8 mouse cellular contexts compared by ENCODE assay signal in the genomic region with DNA sequence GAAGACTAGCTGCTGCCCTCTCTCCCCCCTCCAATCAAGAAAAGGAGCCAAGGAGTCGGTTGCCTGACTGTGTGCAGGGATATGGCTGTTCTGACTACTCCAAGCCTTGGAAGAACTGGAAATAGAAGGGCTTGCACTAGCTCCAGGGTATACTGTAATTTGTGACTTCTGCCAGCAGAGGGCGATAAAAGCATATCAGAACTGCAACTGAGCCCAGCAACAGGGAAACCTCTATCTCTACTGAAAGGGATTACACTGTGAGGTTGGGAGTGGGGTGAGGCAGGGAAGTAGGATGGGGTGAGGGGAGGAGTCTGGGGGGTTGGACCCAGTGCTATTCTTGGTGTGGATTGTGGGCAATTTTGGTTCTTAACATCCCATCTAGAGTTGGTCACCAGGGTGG. TPM values are rescaled to one million over a fixed set of nuclear protein-coding genes. Genes with fewer than 3 reads are reported as not detected.
A peak's percentile ranks its signal among the peaks of the same experiment; 100 is the strongest.
DNase-seq lines count a peak whose midpoint lies in the region; ATAC-seq and TF ChIP-seq lines count a peak whose summit lies in the region.

No protein-coding gene starts in this region.

- H3K4me3 ChIP-seq in forebrain, embryonic 16.5 days (replicated peaks; ENCODE audit: low read length): no peak overlapping the region
- H3K4me3 ChIP-seq in lung, postnatal 0 days (ENCODE audit: low read depth, low read length): no peak overlapping the region

- TF ChIP-seq EP300 in lung, postnatal 0 days (IDR thresholded peaks at IDR 0.05): no peak

- ATAC-seq in cerebellum, adult (ENCODE audit: insufficient number of reproducible peaks, low FRiP score, low TSS enrichment): peak; percentile 71
- peak; percentile 76 for ATAC-seq in forebrain, embryonic 16.5 days
- ATAC-seq in hematopoietic stem cell, adult 5-6 weeks (replicated peaks in 1 of 2; ENCODE audit: insufficient read depth in 1 of 2, low FRiP score in 2 of 2, low TSS enrichment in 1 of 2, low read depth in 1 of 2, poor library complexity in 2 of 2, severe bottlenecking in 2 of 2): peak; percentile 60 to 76; a peak in 3 of 4 replicates
- ATAC-seq in lung, postnatal 0 days: peak; percentile 41; the same call in 1 of the 2 replicates

- H3K4me1 ChIP-seq in forebrain, embryonic 16.5 days (replicated peaks; ENCODE audit: control insufficient read depth, insufficient read depth, low read length): peaks cover 11% of the 10 kb centered on the region
- H3K4me1 ChIP-seq in lung, postnatal 0 days (ENCODE audit: insufficient read depth, low read depth, low read length): no peaks in the 10 kb centered on the region

- no peaks in the 10 kb centered on the region; the same call in 1 of the 2 replicates for H3K27me3 ChIP-seq in forebrain, embryonic 16.5 days (replicated peaks; ENCODE audit: control insufficient read depth, insufficient read depth, low read length)
- no peaks in the 10 kb centered on the region for H3K27me3 ChIP-seq in lung, postnatal 0 days (replicated peaks; ENCODE audit: insufficient read depth, low read length)

- no peak overlapping the region for H3K4me2 ChIP-seq in forebrain, embryonic 16.5 days (ENCODE audit: low read length)
- H3K4me2 ChIP-seq in lung, postnatal 0 days (replicated peaks; ENCODE audit: low read depth, low read length): no peak overlapping the region

- peak; percentile 89 for DNase-seq in NIH3T3 (ENCODE audit: low read depth)
- peak; percentile 75 to 89 for DNase-seq in layer of hippocampus, adult 8-10 months (ENCODE audit: low spot score in 2 of 2)
- DNase-seq in lung, postnatal 0 days (ENCODE audit: low spot score): peak; percentile 82
- peak; percentile 89 for DNase-seq in retina, embryonic 14.5 days (ENCODE audit: low spot score)
- peak; percentile 72 for DNase-seq in thymus, postnatal 4 days

- 0% methylated on average over 2 of the region's 2 CpGs for WGBS in forebrain, embryonic 16.5 days
- WGBS in lung, postnatal 0 days: 0% methylated on average over 2 of the region's 2 CpGs

- peak; percentile 87 for TF ChIP-seq CTCF in lung, postnatal 0 days (IDR thresholded peaks at IDR 0.05)

- no peak overlapping the region for H3K27ac ChIP-seq in forebrain, embryonic 16.5 days (ENCODE audit: low read length)
- no peak overlapping the region for H3K27ac ChIP-seq in lung, postnatal 0 days (ENCODE audit: low read length)

- no peaks in the 10 kb centered on the region for H3K9me3 ChIP-seq in forebrain, embryonic 16.5 days (ENCODE audit: control insufficient read depth, low read length)
- no peaks in the 10 kb centered on the region for H3K9me3 ChIP-seq in lung, postnatal 0 days (ENCODE audit: low read length)

- H3K9ac ChIP-seq in forebrain, embryonic 16.5 days (replicated peaks; ENCODE audit: low read depth, low read length): no peak overlapping the region
- H3K9ac ChIP-seq in lung, postnatal 0 days (replicated peaks; ENCODE audit: low read depth): no peak overlapping the region

- H3K36me3 ChIP-seq in forebrain, embryonic 16.5 days (ENCODE audit: control insufficient read depth, insufficient read depth): no peaks in the 10 kb centered on the region
- no peaks in the 10 kb centered on the region for H3K36me3 ChIP-seq in lung, postnatal 0 days (ENCODE audit: insufficient read depth, low read length)

RNA-seq across cellular contexts. Expression of gene Opalin, which starts 9.8 kb away (rescaled TPM):
- not detected in 2 replicates for polyA plus RNA-seq in forebrain, embryonic 16.5 days (2015; fragmentation: Nextera tagmentation; extraction: Ambion mirVana)
- not detected in 2 replicates for total RNA-seq in hematopoietic stem cell, adult 5-6 weeks (2017)
- total RNA-seq in layer of hippocampus, adult 8-10 months (2022): 10 to 100 TPM in 3 of 4 experiments, 1 to 10 TPM in 1; 9.9 to 20.3 (median 15.4) TPM
- 0.08 TPM in 1 of 2 replicates, not detected in the other for polyA plus RNA-seq in lung, postnatal 0 days (2015; fragmentation: Nextera tagmentation; extraction: Ambion mirVana)

RNA-seq across cellular contexts. Expression of gene Dntt, which starts 57.6 kb away (rescaled TPM):
- not detected in 2 replicates for polyA plus RNA-seq in forebrain, embryonic 16.5 days (2015; fragmentation: Nextera tagmentation; extraction: Ambion mirVana)
- 467 and 604 TPM in 2 replicates for total RNA-seq in hematopoietic stem cell, adult 5-6 weeks (2017)
- total RNA-seq in layer of hippocampus, adult 8-10 months (2022): under 1 TPM in 1 of 4 experiments, not detected in 3; 0.23 TPM
- not detected in 2 replicates for polyA plus RNA-seq in lung, postnatal 0 days (2015; fragmentation: Nextera tagmentation; extraction: Ambion mirVana)

Comparison
In these comparisons a context has a peak if more than half of its experiments do, and no peak if none do; other contexts are left out.
1. RNA of gene Opalin, which starts 9.8 kb away (total RNA-seq): 9.9 to 20.3 TPM in layer of hippocampus, adult 8-10 months; not detected in hematopoietic stem cell, adult 5-6 weeks; every median in the first group is over 10 times any median in the second.
2. RNA of gene Dntt, which starts 57.6 kb away (total RNA-seq): 467 to 604 TPM in hematopoietic stem cell, adult 5-6 weeks; 0.23 TPM in layer of hippocampus, adult 8-10 months; every median in the first group is over 100 times any median in the second.
3. Peak in every context shown above with its lines, with median percentiles within 50 percentile points of each other: DNase-seq and ATAC-seq.